Mouse (Mus musculus) liver, embryonic 14.5 days (tissue): Measurements from ENCODE around the gene Tdrd6.

Source experiments
- CTCF ChIP-seq: IDR thresholded peaks from 2 replicates; pipeline ENCODE4 v1.5.1; 2016; ENCODE audit warnings: antibody characterized with exemption, low read depth, control low read depth
- EP300 ChIP-seq: IDR thresholded peaks from 2 replicates; pipeline ENCODE4 v1.6.1; 2016; ENCODE audit warnings: antibody characterized with exemption, low read depth

GRCm38 (mm10) chr17:43629026-43629495 lies 1.0 kb downstream of the Tdrd6 start:
- TF ChIP-seq CTCF, result no peak
- no peak for TF ChIP-seq EP300
